Mouse (Mus musculus) heart, postnatal 0 days (tissue): Measurements from ENCODE around the gene Uvrag.

ENCODE experiments used
- CTCF ChIP-seq: IDR thresholded peaks from 2 replicates; pipeline ENCODE4 v1.5.1; 2016; ENCODE audit warnings: antibody characterized with exemption, control low read depth, low read depth
- EP300 ChIP-seq: IDR thresholded peaks from 2 replicates; pipeline ENCODE4 v1.6.1; 2016; ENCODE audit warnings: antibody characterized with exemption, low read depth

GRCm38 (mm10) chr7:99007506-99008354, 133.2 kb downstream of the Uvrag start:
- TF ChIP-seq EP300 = no peak
- no peak for TF ChIP-seq CTCF
